Mouse (Mus musculus) kidney, embryonic 14.5 days (tissue): ENCODE measurements around the gene Unc13a. TPM values are rescaled to one million over a fixed set of nuclear protein-coding genes. Genes with fewer than 3 reads are reported as not detected.
A peak's percentile ranks its signal among the peaks of the same experiment; 100 is the strongest.

Experiments
- ATAC-seq: fragments of 200-750 bp; cut with Nextera tagmentation; 2 replicates; pipeline ENCODE4 v1.8.0; 2017; ENCODE audit warnings: moderate number of reproducible peaks, mild to moderate bottlenecking, moderate TSS enrichment, moderate library complexity; ENCODE audit not compliant: low FRiP score, low TSS enrichment
- H3K27ac ChIP-seq: fragments of 300-500 bp; sonication (generic); 2 replicates; pipeline ENCODE4 v1.5.1; 2014; ENCODE audit warnings: low read depth, mild to moderate bottlenecking, low read length, moderate library complexity, mixed read lengths
- H3K27me3 ChIP-seq: fragments of 300-500 bp; sonication (generic); 2 replicates; pipeline ENCODE4 v1.6.1; 2014; ENCODE audit warnings: mild to moderate bottlenecking, low read length; ENCODE audit not compliant: control insufficient read depth, insufficient read depth
- H3K36me3 ChIP-seq: fragments of 300-500 bp; sonication (generic); 2 replicates; pipeline ENCODE4 v1.6.1; 2014; ENCODE audit warnings: low read length, mixed read lengths; ENCODE audit not compliant: control insufficient read depth, insufficient read depth
- H3K4me1 ChIP-seq: fragments of 300-500 bp; sonication (generic); 2 replicates; pipeline ENCODE4 v1.6.1; 2014; ENCODE audit warnings: low read length, mixed read lengths; ENCODE audit not compliant: control insufficient read depth, insufficient read depth
- H3K4me2 ChIP-seq: fragments of 300-500 bp; sonication (generic); replicated peaks from 2 replicates; pipeline ENCODE4 v1.6.1; 2014; ENCODE audit warnings: low read depth, mild to moderate bottlenecking, low read length
- H3K4me3 ChIP-seq: fragments of 300-500 bp; sonication (generic); 2 replicates; pipeline ENCODE4 v1.5.1; 2014; ENCODE audit warnings: mild to moderate bottlenecking, low read length
- H3K9ac ChIP-seq: fragments of 300-500 bp; sonication (generic); 2 replicates; pipeline ENCODE4 v1.6.1; 2014; ENCODE audit warnings: low read depth, mild to moderate bottlenecking, low read length, moderate library complexity
- H3K9me3 ChIP-seq: fragments of 300-500 bp; sonication (generic); 2 replicates; pipeline ENCODE4 v1.6.1; 2016; ENCODE audit warnings: low read length; ENCODE audit not compliant: control insufficient read depth
- WGBS: fragments of 180-500 bp; shearing (Covaris S2); extraction: QIAGEN DNeasy Blood & Tissue Kit; methylation state at CpG from one replicate; pipeline ENCODE4 v1.1.7; 2014; 5-methylcytosine and 5-hydroxymethylcytosine counted together
- polyA plus RNA-seq: library from polyadenylated mRNA; unstranded; fragments of >200 nt; fragmentation: Nextera tagmentation; extraction: Ambion mirVana; gene quantifications from 2 replicates; pipeline ENCODE4 v1.2.1, GENCODE M21; 2014

Gene Unc13a
- 0.50 and 0.53 TPM in 2 replicates for polyA plus RNA-seq

- Histone ChIP-seq H3K27ac (no peak within 1 kb of the TSS), H3K27me3 (peaks cover 44% of the 10 kb centered on the region), H3K4me1 (peaks cover 32% of the 10 kb centered on the region; the same call in 1 of the 2 replicates), H3K4me3 (peak within 1 kb of the TSS; percentile 43), H3K9ac (0 out of 2 replicates have a peak within 1 kb of the TSS, but pooled peaks have one; percentile 28), H3K9me3 (no peaks in the 10 kb centered on the region), H3K36me3 (no peaks in the 10 kb centered on the region), H3K4me2 (peak within 1 kb of the TSS; percentile 90)
- ATAC-seq: peak; percentile 71
- WGBS: 0% methylated on average over 42 of the region's 42 CpGs
These were observed at the start of gene Unc13a for GRCm38 (mm10) chr8:71671549-71671965. Unc13a (minus strand) TSS chr8:71671757.

DNA sequence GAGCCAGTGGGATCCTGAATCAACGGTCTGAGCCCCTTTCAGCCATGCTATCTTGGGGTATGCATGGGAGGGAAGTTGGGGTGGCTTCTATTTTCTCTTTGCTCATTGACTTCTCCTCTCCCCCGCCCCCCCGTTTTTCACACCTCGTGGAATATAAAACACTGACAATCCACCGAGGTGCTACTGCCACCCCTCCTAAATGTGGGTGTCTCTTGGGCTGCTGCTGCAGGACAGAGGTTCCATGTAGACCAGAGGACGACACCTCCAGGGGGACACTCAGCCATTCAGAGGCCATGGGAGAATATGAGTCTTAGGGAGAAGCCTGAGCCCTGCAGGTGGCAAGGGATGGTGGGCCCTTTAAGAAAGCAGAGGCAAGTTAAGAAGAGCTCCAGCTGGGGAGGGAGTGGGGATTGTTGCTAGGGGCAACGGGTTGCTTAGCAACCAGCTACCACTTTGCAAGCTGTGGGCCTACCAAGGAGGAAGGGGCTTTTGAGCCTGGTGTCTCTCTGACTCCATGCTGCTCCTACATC is 48.4 kb upstream of the Unc13a start:
- peaks cover 10% of the 10 kb centered on the region; the same call in 1 of the 2 replicates for H3K27me3 ChIP-seq
- peak; percentile 60 for ATAC-seq
- 36% methylated on average over 7 of the region's 7 CpGs for WGBS

GRCm38 (mm10) chr8:71719218-71719617 is 47.7 kb upstream of the Unc13a start:
- H3K36me3 ChIP-seq: no peaks in the 10 kb centered on the region
- H3K9me3 ChIP-seq: no peaks in the 10 kb centered on the region
- H3K27me3 ChIP-seq: peaks cover 4% of the 10 kb centered on the region; the same call in 1 of the 2 replicates
- H3K27ac ChIP-seq: no peak overlapping the region
- WGBS: 73% methylated on average over 4 of the region's 4 CpGs
- ATAC-seq: no peak
- H3K4me1 ChIP-seq: no peaks in the 10 kb centered on the region
- no peak overlapping the region for H3K4me3 ChIP-seq
- no peak overlapping the region for H3K9ac ChIP-seq
- H3K4me2 ChIP-seq: no peak overlapping the region

More for the DNA sequence above, 48.4 kb upstream of the Unc13a start:
- H3K9me3 ChIP-seq: no peaks in the 10 kb centered on the region
- no peak overlapping the region for H3K4me3 ChIP-seq
- H3K9ac ChIP-seq: no peak overlapping the region
- no peaks in the 10 kb centered on the region for H3K4me1 ChIP-seq
- H3K36me3 ChIP-seq: no peaks in the 10 kb centered on the region
- no peak overlapping the region for H3K27ac ChIP-seq
- H3K4me2 ChIP-seq: no peak overlapping the region

DNA sequence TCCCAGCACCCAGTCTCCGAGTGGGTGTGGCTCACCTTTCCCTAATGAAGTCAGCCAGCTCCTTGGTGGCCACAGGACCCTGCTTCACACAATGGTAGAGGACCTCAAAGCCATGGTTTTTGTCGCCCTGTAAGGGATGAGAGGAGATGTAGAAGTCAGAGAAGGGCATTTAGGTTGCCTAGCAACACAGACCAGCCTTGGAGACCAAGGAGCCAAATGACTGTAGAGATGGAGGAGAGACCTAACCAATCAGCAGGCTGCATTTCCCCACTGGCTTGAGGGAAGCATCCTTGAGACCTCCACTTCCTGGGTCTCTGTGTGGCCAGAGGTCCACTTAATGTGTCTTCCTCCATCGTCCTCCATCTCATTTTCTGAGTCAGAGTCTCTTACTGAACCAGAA is 46.7 kb upstream of the Unc13a start:
- WGBS: 43% methylated on average over 3 of the region's 3 CpGs
- no peak for ATAC-seq
- H3K27me3 ChIP-seq: no peaks in the 10 kb centered on the region; the same call in 1 of the 2 replicates

GRCm38 (mm10) chr8:71717096-71717495 is 45.5 kb upstream of the Unc13a start:
- Histone ChIP-seq H3K9ac (no peak overlapping the region), H3K4me1 (no peaks in the 10 kb centered on the region), H3K27me3 (no peaks in the 10 kb centered on the region; the same call in 1 of the 2 replicates), H3K27ac (no peak overlapping the region), H3K4me3 (no peak overlapping the region), H3K9me3 (no peaks in the 10 kb centered on the region), H3K4me2 (no peak overlapping the region), H3K36me3 (no peaks in the 10 kb centered on the region)
- WGBS: 89% methylated on average over 12 of the region's 12 CpGs
- no peak for ATAC-seq

More for the DNA sequence above, 46.7 kb upstream of the Unc13a start:
- Histone ChIP-seq H3K9ac (no peak overlapping the region), H3K36me3 (no peaks in the 10 kb centered on the region), H3K27ac (no peak overlapping the region), H3K4me3 (no peak overlapping the region), H3K4me1 (no peaks in the 10 kb centered on the region), H3K9me3 (no peaks in the 10 kb centered on the region), H3K4me2 (no peak overlapping the region)

DNA sequence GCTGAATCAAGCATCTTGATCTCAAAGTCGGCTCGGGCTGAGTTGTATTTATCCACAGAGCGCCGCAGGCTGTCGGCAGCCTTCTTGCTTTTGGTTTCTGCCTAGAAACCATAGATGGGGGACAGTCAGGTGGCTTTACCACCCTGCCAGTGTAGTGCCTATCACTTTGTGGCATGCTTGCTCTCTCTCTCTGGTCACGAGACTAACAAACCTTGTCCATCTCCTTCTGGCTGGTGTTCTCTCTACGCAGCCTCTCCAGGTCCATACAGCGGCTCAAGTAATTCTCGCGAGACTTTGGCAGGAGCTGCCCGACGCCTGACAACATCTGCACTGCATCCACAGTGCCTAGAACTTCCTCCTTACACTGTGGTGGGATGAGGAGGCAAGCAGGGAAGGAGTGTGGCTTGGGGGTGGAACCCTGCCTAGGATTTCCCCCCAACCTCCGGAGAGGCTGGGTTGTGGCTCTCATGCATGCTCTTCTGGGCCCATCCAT is 45.0 kb upstream of the Unc13a start:
- Histone ChIP-seq H3K9me3 (no peaks in the 10 kb centered on the region), H3K4me2 (no peak overlapping the region), H3K27me3 (no peaks in the 10 kb centered on the region), H3K27ac (no peak overlapping the region), H3K4me3 (no peak overlapping the region), H3K4me1 (no peaks in the 10 kb centered on the region), H3K9ac (no peak overlapping the region), H3K36me3 (no peaks in the 10 kb centered on the region)
- WGBS: 86% methylated on average over 13 of the region's 13 CpGs
- ATAC-seq: no peak

- no peak for ATAC-seq
- H3K9me3 ChIP-seq: no peaks in the 10 kb centered on the region
- H3K4me1 ChIP-seq: no peaks in the 10 kb centered on the region
- H3K9ac ChIP-seq: no peak overlapping the region
- WGBS: 41% methylated on average over 8 of the region's 8 CpGs
- H3K27ac ChIP-seq: no peak overlapping the region
- H3K4me2 ChIP-seq: no peak overlapping the region
- no peaks in the 10 kb centered on the region for H3K27me3 ChIP-seq
- H3K4me3 ChIP-seq: no peak overlapping the region
- no peaks in the 10 kb centered on the region for H3K36me3 ChIP-seq
These were observed 44.0 kb upstream of the Unc13a start for GRCm38 (mm10) chr8:71715531-71715930.

DNA sequence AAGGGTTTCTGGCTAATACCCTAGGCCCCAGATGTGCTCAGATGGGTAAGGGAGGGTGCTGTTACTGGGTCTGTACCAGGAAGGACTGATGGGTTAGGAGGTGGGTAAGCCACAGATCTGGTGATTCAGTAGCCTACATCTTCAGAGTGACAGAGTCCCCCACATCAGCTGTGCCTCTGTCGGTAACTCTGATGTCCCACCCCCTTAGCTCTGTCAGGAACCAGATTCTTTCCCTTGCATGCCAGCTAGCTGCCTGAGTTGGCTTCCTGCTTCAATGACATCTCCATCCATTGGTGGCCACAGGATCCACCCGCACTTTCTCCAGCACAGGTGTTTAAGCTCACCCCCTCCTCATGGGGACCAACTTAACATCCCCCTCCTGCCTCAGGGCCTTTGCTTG is 40.0 kb upstream of the Unc13a start:
- 88% methylated on average over 2 of the region's 2 CpGs for WGBS
- Histone ChIP-seq H3K4me2 (no peak overlapping the region), H3K27me3 (peaks cover 21% of the 10 kb centered on the region), H3K9me3 (no peaks in the 10 kb centered on the region), H3K9ac (no peak overlapping the region), H3K27ac (no peak overlapping the region), H3K4me3 (no peak overlapping the region), H3K36me3 (no peaks in the 10 kb centered on the region), H3K4me1 (no peaks in the 10 kb centered on the region)
- ATAC-seq: no peak

- no peaks in the 10 kb centered on the region for H3K9me3 ChIP-seq
- H3K9ac ChIP-seq: no peak overlapping the region
- H3K4me1 ChIP-seq: no peaks in the 10 kb centered on the region
- WGBS: 19% methylated on average over 25 of the region's 25 CpGs
- H3K27ac ChIP-seq: no peak overlapping the region
- H3K4me2 ChIP-seq: peak overlapping the region; percentile 31
- H3K36me3 ChIP-seq: no peaks in the 10 kb centered on the region
- peak overlapping the region; percentile 13; the same call in 1 of the 2 replicates for H3K4me3 ChIP-seq
- H3K27me3 ChIP-seq: peaks cover 21% of the 10 kb centered on the region
- ATAC-seq: peak; percentile 63
These were observed 38.4 kb upstream of the Unc13a start for GRCm38 (mm10) chr8:71709800-71710446.
